Mouse (Mus musculus) heart, embryonic 16.5 days (tissue): ENCODE results near the gene Gm26992. TPM values are rescaled to one million over a fixed set of nuclear protein-coding genes. Genes with fewer than 3 reads are reported as not detected.

Source experiments
- ATAC-seq: fragments of 200-750 bp; cut with Nextera tagmentation; replicated peaks from 2 replicates; pipeline ENCODE4 v1.8.0; 2017; ENCODE audit warnings: moderate number of reproducible peaks; ENCODE audit not compliant: insufficient read depth, low FRiP score; ENCODE audit errors: extremely low read depth
- H3K27ac ChIP-seq: fragments of 300-500 bp; sonication (generic); 2 replicates; pipeline ENCODE4 v1.5.1; 2014; ENCODE audit warnings: mild to moderate bottlenecking, low read length, control low read depth, moderate library complexity
- H3K27me3 ChIP-seq: fragments of 300-500 bp; sonication (generic); 2 replicates; pipeline ENCODE4 v1.6.1; 2014; ENCODE audit warnings: low read length, mixed read lengths; ENCODE audit not compliant: control insufficient read depth, insufficient read depth
- H3K36me3 ChIP-seq: fragments of 300-500 bp; sonication (generic); 2 replicates; pipeline ENCODE4 v1.6.1; 2014; ENCODE audit not compliant: control insufficient read depth, insufficient read depth
- H3K4me1 ChIP-seq: fragments of 300-500 bp; sonication (generic); 2 replicates; pipeline ENCODE4 v1.6.1; 2014; ENCODE audit warnings: low read length, mixed read lengths; ENCODE audit not compliant: control insufficient read depth, insufficient read depth
- H3K4me2 ChIP-seq: fragments of 300-500 bp; sonication (generic); 2 replicates; pipeline ENCODE4 v1.6.1; 2014; ENCODE audit warnings: low read depth, mild to moderate bottlenecking, control low read depth, low read length
- H3K4me3 ChIP-seq: fragments of 300-500 bp; sonication (generic); 2 replicates; pipeline ENCODE4 v1.5.1; 2014; ENCODE audit warnings: mild to moderate bottlenecking, control low read depth, low read length
- H3K9ac ChIP-seq: fragments of 300-500 bp; sonication (generic); 2 replicates; pipeline ENCODE4 v1.6.1; 2014; ENCODE audit warnings: low read length, control low read depth
- H3K9me3 ChIP-seq: fragments of 300-500 bp; sonication (generic); replicated peaks from 2 replicates; pipeline ENCODE4 v1.6.1; 2016; ENCODE audit warnings: low read length; ENCODE audit not compliant: control insufficient read depth
- WGBS: fragments of 180-500 bp; shearing (Covaris S2); extraction: QIAGEN DNeasy Blood & Tissue Kit; methylation state at CpG from one replicate; pipeline ENCODE4 v1.1.7; 2014; 5-methylcytosine and 5-hydroxymethylcytosine counted together
- polyA plus RNA-seq: library from polyadenylated mRNA; unstranded; fragments of >200 nt; fragmentation: Nextera tagmentation; extraction: Ambion mirVana; gene quantifications from 2 replicates; pipeline ENCODE4 v1.2.1, GENCODE M21; 2015

Gene Gm26992
- polyA plus RNA-seq: not detected in 2 replicates

- Histone ChIP-seq H3K4me1 (no peaks in the 10 kb centered on the region), H3K9me3 (no peaks in the 10 kb centered on the region), H3K9ac (no peak within 1 kb of the TSS), H3K27ac (no peak within 1 kb of the TSS), H3K4me3 (no peak within 1 kb of the TSS), H3K27me3 (peaks cover 30% of the 10 kb centered on the region), H3K4me2 (no peak within 1 kb of the TSS), H3K36me3 (no peaks in the 10 kb centered on the region)
- 88% methylated on average over 2 of the region's 2 CpGs for WGBS
- ATAC-seq: no peak
These were observed at the start of gene Gm26992 for GRCm38 (mm10) chrX:103421710-103422109. TSS of gene Gm26992 (plus strand) at chrX:103422010.

GRCm38 (mm10) chrX:103374250-103374649 is 47.6 kb upstream of the Gm26992 start:
- H3K4me3 ChIP-seq: no peak overlapping the region
- H3K36me3 ChIP-seq: no peaks in the 10 kb centered on the region
- ATAC-seq: no peak
- no peak overlapping the region for H3K4me2 ChIP-seq
- H3K27me3 ChIP-seq: peaks cover 16% of the 10 kb centered on the region
- no peaks in the 10 kb centered on the region for H3K9me3 ChIP-seq
- no peaks in the 10 kb centered on the region for H3K4me1 ChIP-seq
- WGBS: 56% methylated on average over 5 of the region's 5 CpGs
- no peak overlapping the region for H3K27ac ChIP-seq
- no peak overlapping the region for H3K9ac ChIP-seq

- Histone ChIP-seq H3K9me3 (no peaks in the 10 kb centered on the region), H3K27ac (no peak overlapping the region), H3K4me2 (no peak overlapping the region), H3K36me3 (no peaks in the 10 kb centered on the region), H3K4me1 (no peaks in the 10 kb centered on the region), H3K9ac (no peak overlapping the region), H3K4me3 (no peak overlapping the region), H3K27me3 (peaks cover 12% of the 10 kb centered on the region)
- ATAC-seq: no peak
- 83% methylated on average over 3 of the region's 3 CpGs for WGBS
These were observed 37.3 kb upstream of the Gm26992 start for GRCm38 (mm10) chrX:103384528-103384927.

DNA sequence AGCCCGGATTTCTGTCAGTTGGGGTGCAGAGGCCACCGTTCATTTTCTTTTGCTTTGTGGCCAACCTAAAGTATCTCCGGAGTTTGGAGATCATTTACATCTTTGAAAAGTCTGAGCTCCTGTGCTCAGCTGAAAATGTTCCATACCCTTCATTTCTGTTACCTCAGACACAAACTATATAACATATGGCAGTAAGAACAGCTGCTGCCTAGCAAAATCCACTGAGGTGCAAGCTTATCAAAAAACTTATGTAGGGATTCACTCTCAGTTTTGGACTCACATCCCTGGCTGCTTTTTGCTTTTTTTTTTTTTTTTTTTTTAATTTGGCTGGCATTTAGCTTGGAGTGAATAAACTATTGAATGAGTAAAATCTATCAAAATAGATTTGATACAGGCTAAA is 33.7 kb upstream of the Gm26992 start:
- Histone ChIP-seq H3K27ac (no peak overlapping the region), H3K9ac (no peak overlapping the region), H3K4me1 (no peaks in the 10 kb centered on the region), H3K4me2 (no peak overlapping the region), H3K27me3 (peaks cover 12% of the 10 kb centered on the region), H3K9me3 (no peaks in the 10 kb centered on the region), H3K4me3 (no peak overlapping the region), H3K36me3 (no peaks in the 10 kb centered on the region)
- no peak for ATAC-seq
- WGBS: 90% methylated on average over 3 of the region's 3 CpGs

GRCm38 (mm10) chrX:103393841-103394240 is 28.0 kb upstream of the Gm26992 start:
- peaks cover 28% of the 10 kb centered on the region for H3K27me3 ChIP-seq

GRCm38 (mm10) chrX:103405021-103405420 is 16.8 kb upstream of the Gm26992 start:
- no peak overlapping the region for H3K4me3 ChIP-seq
- H3K9me3 ChIP-seq: no peaks in the 10 kb centered on the region
- no peaks in the 10 kb centered on the region for H3K4me1 ChIP-seq
- no peaks in the 10 kb centered on the region for H3K36me3 ChIP-seq
- peaks cover 28% of the 10 kb centered on the region for H3K27me3 ChIP-seq
- ATAC-seq: no peak
- no peak overlapping the region for H3K4me2 ChIP-seq
- WGBS: 44% methylated on average over 13 of the region's 13 CpGs
- no peak overlapping the region for H3K27ac ChIP-seq
- no peak overlapping the region for H3K9ac ChIP-seq

More at GRCm38 (mm10) chrX:103393841-103394240, 28.0 kb upstream of the Gm26992 start:
- Histone ChIP-seq H3K9me3 (no peaks in the 10 kb centered on the region), H3K4me1 (no peaks in the 10 kb centered on the region), H3K27ac (no peak overlapping the region), H3K4me2 (no peak overlapping the region), H3K9ac (no peak overlapping the region), H3K36me3 (no peaks in the 10 kb centered on the region), H3K4me3 (no peak overlapping the region)
- WGBS: 53% methylated on average over 1 of the region's 1 CpGs
- no peak for ATAC-seq

DNA sequence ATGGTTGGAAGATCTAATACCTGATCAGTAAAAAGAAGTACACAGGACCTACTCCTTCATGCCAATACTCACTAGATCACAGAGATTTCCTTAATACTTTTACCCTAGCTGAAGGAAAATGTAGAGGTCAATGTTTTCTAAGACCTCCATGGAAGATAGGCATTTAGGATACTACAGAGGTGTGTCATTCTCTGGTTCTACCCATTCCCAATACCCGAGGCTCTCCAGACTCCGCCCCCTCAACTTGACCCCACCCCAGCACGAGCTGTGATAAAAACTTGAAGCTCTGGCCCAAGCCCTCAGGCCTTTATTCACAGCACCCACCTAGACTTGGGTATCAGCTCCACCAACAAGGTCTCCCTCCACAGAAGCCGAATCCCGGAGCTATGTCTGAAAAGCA is 7.6 kb upstream of the Gm26992 start, which contains the start of gene Tsx:
Tsx (plus strand) TSS at position 301 of the 400 bp plus-strand sequence.
- Histone ChIP-seq H3K36me3 (no peaks in the 10 kb centered on the region), H3K4me1 (no peaks in the 10 kb centered on the region), H3K27me3 (peaks cover 42% of the 10 kb centered on the region), H3K4me3 (no peak within 1 kb of the TSS), H3K9me3 (no peaks in the 10 kb centered on the region), H3K4me2 (no peak within 1 kb of the TSS), H3K27ac (no peak within 1 kb of the TSS), H3K9ac (no peak within 1 kb of the TSS)
- no peak for ATAC-seq
- 71% methylated on average over 5 of the region's 5 CpGs for WGBS

DNA sequence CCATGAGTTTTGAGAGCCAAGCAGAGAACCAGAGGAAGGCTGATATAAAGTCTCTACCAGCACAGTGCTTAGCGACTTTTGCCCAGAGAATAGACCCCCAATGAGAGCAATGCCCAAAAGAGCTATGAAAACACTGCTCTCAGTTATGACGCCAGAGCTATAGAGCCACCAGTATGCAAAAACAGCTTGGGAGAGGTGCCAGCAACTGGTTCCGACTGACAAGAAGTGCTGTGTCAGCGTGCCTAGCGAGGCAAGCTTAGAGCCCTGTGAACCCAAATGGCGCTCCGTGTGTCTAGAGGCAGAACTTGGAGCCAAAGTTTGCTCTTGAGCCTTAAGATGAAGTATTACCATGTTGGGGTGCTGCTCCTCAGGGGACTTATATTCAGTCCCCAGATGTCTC is 5.9 kb downstream of the Gm26992 start:
- peaks cover 19% of the 10 kb centered on the region for H3K27me3 ChIP-seq
- no peak overlapping the region for H3K9ac ChIP-seq
- no peak overlapping the region for H3K4me3 ChIP-seq
- H3K36me3 ChIP-seq: no peaks in the 10 kb centered on the region
- H3K27ac ChIP-seq: no peak overlapping the region
- H3K4me1 ChIP-seq: no peaks in the 10 kb centered on the region
- WGBS: 62% methylated on average over 7 of the region's 7 CpGs
- no peak overlapping the region for H3K4me2 ChIP-seq
- H3K9me3 ChIP-seq: no peaks in the 10 kb centered on the region
- no peak for ATAC-seq

DNA sequence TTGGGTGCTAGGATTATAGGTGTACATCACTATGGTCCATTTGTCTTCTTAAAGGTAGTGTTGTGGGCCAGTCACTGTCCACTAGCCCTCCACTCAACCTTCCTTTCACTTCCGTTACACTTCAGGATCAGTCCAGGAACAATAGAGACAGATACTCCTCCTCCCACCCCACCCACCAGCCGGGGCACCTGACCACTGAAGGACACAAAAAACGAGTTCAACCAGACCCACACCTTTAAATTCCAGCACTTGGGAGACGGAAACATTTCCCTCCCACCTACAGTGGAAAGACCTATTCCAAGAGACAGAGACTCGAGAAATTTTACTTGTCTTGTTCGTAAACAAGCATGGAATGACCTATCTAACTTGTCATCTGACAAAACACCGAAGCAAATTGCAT is 10.5 kb downstream of the Gm26992 start:
- no peak overlapping the region for H3K27ac ChIP-seq

More for the DNA sequence above, 10.5 kb downstream of the Gm26992 start:
- no peak overlapping the region for H3K4me3 ChIP-seq
- 67% methylated on average over 7 of the region's 7 CpGs for WGBS
- no peaks in the 10 kb centered on the region for H3K9me3 ChIP-seq
- H3K36me3 ChIP-seq: no peaks in the 10 kb centered on the region
- H3K4me1 ChIP-seq: no peaks in the 10 kb centered on the region
- H3K9ac ChIP-seq: no peak overlapping the region
- peaks cover 25% of the 10 kb centered on the region for H3K27me3 ChIP-seq
- no peak for ATAC-seq
- H3K4me2 ChIP-seq: no peak overlapping the region
